Mouse (Mus musculus) kidney, adult 2 months (tissue): ENCODE results near the gene Hs3st1.

ENCODE experiments used
- CTCF ChIP-seq: fragments of 200-500 bp; conservative IDR thresholded peaks from 2 replicates; pipeline ENCODE4 v1.5.1; 2011; ENCODE audit warnings: low read depth, mild to moderate bottlenecking, control low read depth, low read length, moderate library complexity, mixed read lengths; ENCODE audit not compliant: insufficient read depth, insufficient read length
- POLR2A ChIP-seq: fragments of 200-500 bp; IDR thresholded peaks from one replicate; pipeline ENCODE4 v1.6.1; 2011; ENCODE audit warnings: low read depth, low read length, control low read depth

DNA sequence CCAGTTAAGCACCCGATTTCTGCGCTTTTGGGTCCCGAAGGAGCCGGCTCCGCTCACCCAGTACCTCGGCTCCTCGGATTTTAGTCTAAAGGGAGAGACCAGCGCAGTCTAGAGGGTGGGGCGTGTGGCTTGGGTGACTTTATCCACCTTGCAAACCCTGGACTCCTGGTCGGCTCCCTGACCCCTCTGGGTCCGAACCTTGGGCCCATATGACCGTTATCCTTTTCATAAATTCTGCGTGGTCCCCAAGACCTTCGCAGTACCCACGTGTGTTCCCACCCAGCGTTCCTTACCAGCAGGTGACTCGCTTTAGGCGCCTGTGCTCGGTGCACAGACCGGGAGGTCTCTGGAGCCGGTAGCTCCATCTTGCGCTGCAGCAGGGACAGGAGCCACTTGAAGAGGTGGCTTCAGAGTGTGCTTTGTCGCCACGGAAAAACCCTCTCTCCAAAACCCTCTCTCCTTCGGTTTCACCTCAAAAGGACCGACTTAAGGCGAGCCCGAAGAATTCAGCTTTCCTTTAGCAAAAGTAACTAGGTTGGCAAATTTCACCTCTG lies 110.4 kb downstream of the Hs3st1 start:
- no peak for TF ChIP-seq CTCF
- no peak for TF ChIP-seq POLR2A
